Mouse (Mus musculus) kidney, adult 2 months (tissue): Measurements from ENCODE around the gene Dnaja1. TPM values are rescaled to one million over a fixed set of nuclear protein-coding genes. Genes with fewer than 3 reads are reported as not detected.

Source experiments
- DNase-seq: peaks from one replicate; pipeline ENCODE4 v3.0.0; 2021
- H3K27ac ChIP-seq: fragments of 200-500 bp; 2 replicates; pipeline ENCODE4 v1.5.1; 2012; ENCODE audit warnings: low read depth, low read length, control low read depth, inconsistent platforms; ENCODE audit not compliant: insufficient read depth
- H3K27me3 ChIP-seq: fragments of 200-500 bp; replicated peaks from 2 replicates; pipeline ENCODE4 v1.6.1; 2012; ENCODE audit warnings: mild to moderate bottlenecking, moderate library complexity, low read length, inconsistent platforms; ENCODE audit not compliant: control insufficient read depth, insufficient read depth
- H3K36me3 ChIP-seq: fragments of 200-500 bp; 2 replicates; pipeline ENCODE4 v1.6.1; 2012; ENCODE audit warnings: mild to moderate bottlenecking, moderate library complexity, low read length, inconsistent platforms; ENCODE audit not compliant: control insufficient read depth, insufficient read depth
- H3K4me1 ChIP-seq: fragments of 200-500 bp; 2 replicates; pipeline ENCODE4 v1.6.1; 2011; ENCODE audit warnings: low read length; ENCODE audit not compliant: control insufficient read depth, insufficient read depth
- H3K4me3 ChIP-seq: fragments of 200-500 bp; 2 replicates; pipeline ENCODE4 v1.5.1; 2011; ENCODE audit warnings: mild to moderate bottlenecking, low read depth, low read length, control low read depth; ENCODE audit not compliant: insufficient read depth
- CTCF ChIP-seq: fragments of 200-500 bp; conservative IDR thresholded peaks from 2 replicates; pipeline ENCODE4 v1.5.1; 2011; ENCODE audit warnings: low read depth, mild to moderate bottlenecking, control low read depth, low read length, moderate library complexity, mixed read lengths; ENCODE audit not compliant: insufficient read depth, insufficient read length
- POLR2A ChIP-seq: fragments of 200-500 bp; IDR thresholded peaks from one replicate; pipeline ENCODE4 v1.6.1; 2011; ENCODE audit warnings: low read depth, low read length, control low read depth
- WGBS: fragments of 180-500 bp; shearing (Covaris S2); methylation state at CpG from one replicate; pipeline ENCODE4 v1.1.7; 2018; 5-methylcytosine and 5-hydroxymethylcytosine counted together
- polyA plus RNA-seq: library from polyadenylated mRNA; depleted of rRNA; stranded (reverse); fragments of >200 nt; gene quantifications from 2 replicates; pipeline ENCODE4 v1.2.3, GENCODE M21; 2012

Dnaja1 gene
- polyA plus RNA-seq, 1 experiment, result 23.1 TPM

GRCm38 (mm10) chr4:40683306-40683705 lies 38.6 kb upstream of the Dnaja1 start:
- Histone ChIP-seq H3K27ac (no peak overlapping the region), H3K4me1 (no peaks in the 10 kb centered on the region), H3K36me3 (no peaks in the 10 kb centered on the region), H3K4me3 (no peak overlapping the region), H3K27me3 (no peaks in the 10 kb centered on the region)
- no peak for DNase-seq
- 75% methylated on average over 2 of the region's 2 CpGs for WGBS
- TF ChIP-seq POLR2A (no peak), CTCF (no peak)

GRCm38 (mm10) chr4:40691100-40691499 lies 30.9 kb upstream of the Dnaja1 start:
- H3K4me1 ChIP-seq, result no peaks in the 10 kb centered on the region
- DNase-seq, result no peak
- 90% methylated on average over 11 of the region's 11 CpGs for WGBS
- H3K27ac ChIP-seq, result no peak overlapping the region
- H3K27me3 ChIP-seq, result no peaks in the 10 kb centered on the region
- TF ChIP-seq CTCF, result no peak
- no peak for TF ChIP-seq POLR2A
- 0 out of 2 replicates have a peak, but pooled peaks cover 3% of the 10 kb centered on the region for H3K36me3 ChIP-seq
- H3K4me3 ChIP-seq, result no peak overlapping the region

GRCm38 (mm10) chr4:40697059-40697458 lies 24.9 kb upstream of the Dnaja1 start:
- TF ChIP-seq CTCF (no peak), POLR2A (no peak)
- Histone ChIP-seq H3K27ac (no peak overlapping the region), H3K36me3 (0 out of 2 replicates have a peak, but pooled peaks cover 3% of the 10 kb centered on the region), H3K4me1 (peaks cover 14% of the 10 kb centered on the region), H3K27me3 (no peaks in the 10 kb centered on the region), H3K4me3 (no peak overlapping the region)
- DNase-seq, result no peak
- WGBS, result 83% methylated on average over 7 of the region's 7 CpGs

- Histone ChIP-seq H3K27ac (peak overlapping the region; percentile 73), H3K4me1 (peaks cover 20% of the 10 kb centered on the region), H3K36me3 (no peaks in the 10 kb centered on the region), H3K27me3 (no peaks in the 10 kb centered on the region), H3K4me3 (no peak overlapping the region)
- TF ChIP-seq CTCF (no peak), POLR2A (no peak)
- WGBS, result 38% methylated on average over 8 of the region's 8 CpGs
- DNase-seq, result peak; percentile 95
Measured at GRCm38 (mm10) chr4:40700216-40700615, 21.7 kb upstream of the Dnaja1 start.

- Histone ChIP-seq H3K4me3 (no peak overlapping the region), H3K36me3 (no peaks in the 10 kb centered on the region), H3K4me1 (peaks cover 20% of the 10 kb centered on the region), H3K27ac (peak overlapping the region; percentile 60; the same call in 1 of the 2 replicates), H3K27me3 (no peaks in the 10 kb centered on the region)
- TF ChIP-seq CTCF (no peak), POLR2A (no peak)
- WGBS, result 79% methylated on average over 3 of the region's 3 CpGs
- no peak for DNase-seq
Measured at GRCm38 (mm10) chr4:40701796-40702195, 20.2 kb upstream of the Dnaja1 start.

- WGBS, result under 1% methylated on average over 42 of the region's 42 CpGs
- peak; percentile 98 for DNase-seq
- H3K4me1 ChIP-seq, result peaks cover 20% of the 10 kb centered on the region
- H3K27ac ChIP-seq, result peak within 1 kb of the TSS; percentile 92
- TF ChIP-seq CTCF, result 0 out of 2 replicates have a peak, but pooled peaks have one; percentile 10
- peak; percentile 57 for TF ChIP-seq POLR2A
- no peaks in the 10 kb centered on the region for H3K36me3 ChIP-seq
- H3K4me3 ChIP-seq, result peak within 1 kb of the TSS; percentile 53
- H3K27me3 ChIP-seq, result no peaks in the 10 kb centered on the region
Measured at GRCm38 (mm10) chr4:40702797-40703709, 18.9 kb upstream of the Dnaja1 start, which contains the start of gene Aptx. TSS of gene Aptx (minus strand) at chr4:40703194.

- 17% methylated on average over 9 of the region's 9 CpGs for WGBS
- H3K4me3 ChIP-seq, result no peak overlapping the region
- H3K36me3 ChIP-seq, result no peaks in the 10 kb centered on the region
- no peak for DNase-seq
- peaks cover 20% of the 10 kb centered on the region for H3K4me1 ChIP-seq
- peak overlapping the region; percentile 1; the same call in 1 of the 2 replicates for H3K27ac ChIP-seq
- no peaks in the 10 kb centered on the region for H3K27me3 ChIP-seq
- TF ChIP-seq CTCF (no peak), POLR2A (no peak)
Measured at GRCm38 (mm10) chr4:40703710-40704275, 18.2 kb upstream of the Dnaja1 start.
